Mouse (Mus musculus) forebrain, embryonic 11.5 days (tissue): ENCODE data around the gene Fmn2. TPM values are rescaled to one million over a fixed set of nuclear protein-coding genes. Genes with fewer than 3 reads are reported as not detected.
A peak's percentile ranks its signal among the peaks of the same experiment; 100 is the strongest.

Experiments used
- ATAC-seq: fragments of 200-750 bp; cut with Nextera tagmentation; replicated peaks from 2 replicates; pipeline ENCODE4 v1.8.0; 2017; ENCODE audit warnings: moderate TSS enrichment; ENCODE audit not compliant: low FRiP score
- DNase-seq: peaks from one replicate; pipeline ENCODE4 v3.0.0-alpha.2; 2017; ENCODE audit warnings: low spot score
- H3K27ac ChIP-seq: fragments of 300-500 bp; sonication (generic); 2 replicates; pipeline ENCODE4 v1.5.1; 2014; ENCODE audit warnings: low read depth, low read length
- H3K27me3 ChIP-seq: fragments of 300-500 bp; sonication (generic); 2 replicates; pipeline ENCODE4 v1.6.1; 2014; ENCODE audit warnings: mild to moderate bottlenecking, low read length, mixed read lengths; ENCODE audit not compliant: control insufficient read depth, insufficient read depth
- H3K36me3 ChIP-seq: fragments of 300-500 bp; sonication (generic); 2 replicates; pipeline ENCODE4 v1.6.1; 2014; ENCODE audit warnings: mild to moderate bottlenecking, low read length, moderate library complexity, mixed read lengths; ENCODE audit not compliant: control insufficient read depth, insufficient read depth
- H3K4me1 ChIP-seq: fragments of 300-500 bp; sonication (generic); replicated peaks from 2 replicates; pipeline ENCODE4 v1.6.1; 2014; ENCODE audit warnings: low read length, mixed read lengths; ENCODE audit not compliant: control insufficient read depth, insufficient read depth
- H3K4me2 ChIP-seq: fragments of 300-500 bp; sonication (generic); 2 replicates; pipeline ENCODE4 v1.6.1; 2014; ENCODE audit warnings: low read depth, mild to moderate bottlenecking, low read length, moderate library complexity, mixed read lengths; ENCODE audit not compliant: severe bottlenecking
- H3K4me3 ChIP-seq: fragments of 300-500 bp; sonication (generic); 2 replicates; pipeline ENCODE4 v1.5.1; 2014; ENCODE audit warnings: low read depth, low read length
- H3K9ac ChIP-seq: fragments of 300-500 bp; sonication (generic); 2 replicates; pipeline ENCODE4 v1.6.1; 2014; ENCODE audit warnings: low read length
- H3K9me3 ChIP-seq: fragments of 300-500 bp; sonication (generic); 2 replicates; pipeline ENCODE4 v1.6.1; 2016; ENCODE audit warnings: low read length, mixed read lengths; ENCODE audit not compliant: control insufficient read depth
- WGBS: fragments of 180-500 bp; shearing (Covaris S2); extraction: QIAGEN DNeasy Blood & Tissue Kit; methylation state at CpG from one replicate; pipeline ENCODE4 v1.1.7; 2014; 5-methylcytosine and 5-hydroxymethylcytosine counted together
- polyA plus RNA-seq: library from polyadenylated mRNA; unstranded; fragments of >200 nt; fragmentation: Nextera tagmentation; extraction: Ambion mirVana; gene quantifications from 2 replicates; pipeline ENCODE4 v1.2.1, GENCODE M21; 2014

The Fmn2 gene
- 5.5 and 8.0 TPM in 2 replicates for polyA plus RNA-seq

GRCm38 (mm10) chr1:174501661-174502030 lies at the start of gene Fmn2:
Fmn2 (plus strand) TSS chr1:174501825.
- WGBS = 0% methylated on average over 20 of the region's 29 CpGs
- H3K4me1 ChIP-seq = peaks cover 10% of the 10 kb centered on the region; the same call in 1 of the 2 replicates
- H3K9me3 ChIP-seq = no peaks in the 10 kb centered on the region
- H3K4me2 ChIP-seq = peak within 1 kb of the TSS; percentile 97
- peak within 1 kb of the TSS; percentile 82 for H3K27ac ChIP-seq
- H3K9ac ChIP-seq = peak within 1 kb of the TSS; percentile 84
- ATAC-seq = peak; percentile 97
- no peaks in the 10 kb centered on the region; the same call in 1 of the 2 replicates for H3K36me3 ChIP-seq
- H3K27me3 ChIP-seq = no peaks in the 10 kb centered on the region
- H3K4me3 ChIP-seq = peak within 1 kb of the TSS; percentile 69
- peak; percentile 95 for DNase-seq

DNA sequence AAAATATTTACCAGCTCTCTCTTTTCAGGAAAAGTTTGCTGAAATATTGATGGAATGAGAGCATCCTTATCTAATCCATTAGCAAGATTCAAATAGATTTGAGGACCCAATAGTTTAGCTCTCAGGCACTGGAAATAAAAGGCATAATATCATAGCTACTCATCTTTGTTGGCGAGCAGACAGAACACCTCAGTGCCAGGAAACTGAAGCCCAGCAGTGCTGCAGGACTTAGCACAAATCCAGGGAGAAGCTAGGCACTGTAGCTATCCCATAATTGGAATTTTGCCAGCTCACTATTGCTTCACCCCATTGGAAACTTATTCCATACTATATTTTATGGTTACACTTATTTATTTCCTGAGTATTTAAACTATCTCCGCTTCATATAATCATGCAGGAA lies 46.5 kb upstream of the Fmn2 start:
- no peak overlapping the region for H3K9ac ChIP-seq
- no peaks in the 10 kb centered on the region for H3K27me3 ChIP-seq
- H3K9me3 ChIP-seq = no peaks in the 10 kb centered on the region
- ATAC-seq (no peak), DNase-seq (no peak)
- no peak overlapping the region for H3K27ac ChIP-seq
- no peaks in the 10 kb centered on the region for H3K36me3 ChIP-seq
- no peak overlapping the region for H3K4me2 ChIP-seq
- WGBS = 92% methylated on average over 2 of the region's 2 CpGs
- no peaks in the 10 kb centered on the region for H3K4me1 ChIP-seq
- H3K4me3 ChIP-seq = no peak overlapping the region

DNA sequence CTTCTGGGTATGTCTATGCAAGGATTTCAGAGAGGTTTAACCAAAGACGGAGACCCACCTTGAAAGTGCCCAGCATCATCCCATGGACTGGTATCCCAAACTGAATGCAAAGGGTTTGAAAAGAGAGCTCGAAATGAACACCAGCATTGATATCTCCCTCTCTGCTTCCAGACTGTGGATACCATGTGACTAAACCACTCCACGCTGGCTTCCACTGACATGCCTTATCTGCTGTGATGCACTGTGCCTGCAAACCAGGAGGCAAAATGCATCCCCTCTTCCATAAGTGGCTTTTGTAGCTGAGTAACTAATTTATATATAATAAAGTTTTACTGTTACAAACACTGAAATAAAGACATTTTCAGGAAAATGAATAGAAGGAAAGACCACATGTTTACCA lies 36.2 kb upstream of the Fmn2 start:
- H3K9ac ChIP-seq = no peak overlapping the region
- H3K4me3 ChIP-seq = no peak overlapping the region
- no peaks in the 10 kb centered on the region for H3K4me1 ChIP-seq
- 91% methylated on average over 3 of the region's 3 CpGs for WGBS
- H3K27ac ChIP-seq = no peak overlapping the region
- ATAC-seq (no peak), DNase-seq (no peak)
- no peaks in the 10 kb centered on the region for H3K36me3 ChIP-seq
- no peaks in the 10 kb centered on the region for H3K9me3 ChIP-seq
- no peaks in the 10 kb centered on the region for H3K27me3 ChIP-seq
- H3K4me2 ChIP-seq = no peak overlapping the region

DNA sequence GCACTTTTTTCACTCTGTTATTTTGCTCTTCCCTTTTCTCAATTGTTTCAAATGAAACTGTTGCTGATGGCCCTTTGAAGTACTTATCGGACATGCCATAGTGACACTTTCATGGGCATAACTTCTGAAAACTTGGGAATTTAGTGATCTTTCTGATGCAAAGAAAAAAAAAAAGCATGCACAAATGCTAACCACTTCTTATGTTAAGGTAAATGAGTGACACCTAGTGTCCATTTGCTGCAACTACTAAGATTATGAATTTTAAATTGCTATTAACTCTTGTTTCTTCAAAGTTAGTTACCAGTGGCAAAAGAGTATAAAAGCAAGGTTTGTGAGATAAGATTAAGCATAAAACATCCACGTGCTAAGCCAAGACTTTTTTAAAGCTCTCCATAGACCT lies 35.4 kb upstream of the Fmn2 start:
- Histone ChIP-seq H3K4me3 (no peak overlapping the region), H3K9ac (no peak overlapping the region), H3K4me1 (no peaks in the 10 kb centered on the region), H3K9me3 (no peaks in the 10 kb centered on the region), H3K4me2 (no peak overlapping the region), H3K27me3 (no peaks in the 10 kb centered on the region), H3K27ac (no peak overlapping the region), H3K36me3 (no peaks in the 10 kb centered on the region)
- WGBS = 45% methylated on average over 2 of the region's 2 CpGs
- ATAC-seq (no peak), DNase-seq (no peak)

DNA sequence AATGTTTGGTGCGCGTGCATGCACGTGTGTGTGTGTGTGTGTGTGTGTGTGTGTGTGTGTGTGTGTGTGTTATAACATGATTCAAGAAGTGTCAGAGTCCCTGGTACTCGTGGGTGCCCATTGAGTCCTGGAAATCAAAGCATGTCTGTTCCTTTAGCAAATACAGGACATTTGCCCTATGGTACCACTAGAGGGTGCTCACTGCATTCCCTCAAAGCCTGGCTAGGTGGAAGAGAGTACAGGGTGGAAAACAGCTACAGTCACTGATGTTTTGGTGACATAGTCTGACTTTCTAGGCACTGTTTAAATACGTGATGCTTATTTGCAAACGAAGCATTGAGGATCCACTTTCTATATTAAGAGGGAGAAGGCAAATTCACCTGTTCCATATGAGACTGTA lies 31.9 kb upstream of the Fmn2 start:
- Histone ChIP-seq H3K36me3 (no peaks in the 10 kb centered on the region), H3K9me3 (no peaks in the 10 kb centered on the region), H3K27me3 (no peaks in the 10 kb centered on the region), H3K4me1 (no peaks in the 10 kb centered on the region), H3K9ac (no peak overlapping the region), H3K27ac (no peak overlapping the region), H3K4me3 (no peak overlapping the region), H3K4me2 (no peak overlapping the region)
- 6% methylated on average over 6 of the region's 6 CpGs for WGBS
- DNase-seq (peak; percentile 53), ATAC-seq (peak; percentile 75)

DNA sequence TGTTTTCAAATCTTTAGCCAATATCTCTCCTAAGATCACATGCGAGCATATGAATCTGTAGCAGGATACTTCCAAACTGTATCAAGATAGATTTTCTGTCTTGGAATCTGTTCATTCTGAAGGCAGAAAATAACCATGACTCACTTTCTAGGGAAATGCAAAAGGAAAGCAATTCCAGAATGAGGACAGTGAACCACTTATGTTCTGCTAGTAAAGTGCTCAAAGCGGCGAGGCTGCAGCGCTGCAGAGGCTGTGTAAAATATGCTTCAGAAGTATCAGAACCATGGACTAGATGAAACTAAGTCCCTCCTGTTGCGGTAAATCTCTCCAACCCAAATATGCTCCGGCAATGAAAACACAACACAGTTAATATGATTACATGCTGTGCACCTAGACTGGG lies 19.1 kb upstream of the Fmn2 start:
- WGBS = 91% methylated on average over 6 of the region's 6 CpGs
- ATAC-seq = no peak
- H3K4me1 ChIP-seq = no peaks in the 10 kb centered on the region

DNA sequence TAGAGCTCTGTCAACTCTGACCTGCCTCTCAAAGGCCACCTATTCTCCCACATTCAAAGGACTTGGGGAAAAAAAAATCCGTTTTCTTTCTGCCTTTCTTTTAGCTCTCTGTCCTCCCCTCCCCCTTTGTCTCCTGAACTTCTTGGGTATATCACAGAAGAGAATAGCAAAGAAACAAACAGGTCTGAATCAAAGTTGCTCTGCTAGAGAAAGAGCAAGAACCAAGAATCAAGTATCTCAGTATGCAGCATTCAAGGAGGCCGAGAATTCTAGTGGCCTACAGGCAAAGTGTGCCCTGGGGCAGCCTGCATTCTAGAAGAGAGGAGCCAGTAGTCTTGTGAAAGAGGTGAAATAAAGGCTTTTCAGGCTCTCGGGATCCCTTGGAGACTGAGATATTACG lies 1.6 kb upstream of the Fmn2 start:
- H3K4me1 ChIP-seq = peaks cover 10% of the 10 kb centered on the region; the same call in 1 of the 2 replicates
- no peak overlapping the region for H3K4me3 ChIP-seq
- DNase-seq (no peak), ATAC-seq (no peak)
- no peaks in the 10 kb centered on the region for H3K27me3 ChIP-seq
- 4% methylated on average over 4 of the region's 4 CpGs for WGBS
- no peak overlapping the region for H3K4me2 ChIP-seq
- H3K9ac ChIP-seq = no peak overlapping the region
- H3K36me3 ChIP-seq = no peaks in the 10 kb centered on the region; the same call in 1 of the 2 replicates
- no peaks in the 10 kb centered on the region for H3K9me3 ChIP-seq
- H3K27ac ChIP-seq = no peak overlapping the region

More for the DNA sequence above, 19.1 kb upstream of the Fmn2 start:
- H3K4me2 ChIP-seq = no peak overlapping the region
- H3K9ac ChIP-seq = no peak overlapping the region
- no peaks in the 10 kb centered on the region for H3K36me3 ChIP-seq
- no peak for DNase-seq
- no peak overlapping the region for H3K27ac ChIP-seq
- H3K27me3 ChIP-seq = no peaks in the 10 kb centered on the region
- H3K9me3 ChIP-seq = no peaks in the 10 kb centered on the region
- no peak overlapping the region for H3K4me3 ChIP-seq

DNA sequence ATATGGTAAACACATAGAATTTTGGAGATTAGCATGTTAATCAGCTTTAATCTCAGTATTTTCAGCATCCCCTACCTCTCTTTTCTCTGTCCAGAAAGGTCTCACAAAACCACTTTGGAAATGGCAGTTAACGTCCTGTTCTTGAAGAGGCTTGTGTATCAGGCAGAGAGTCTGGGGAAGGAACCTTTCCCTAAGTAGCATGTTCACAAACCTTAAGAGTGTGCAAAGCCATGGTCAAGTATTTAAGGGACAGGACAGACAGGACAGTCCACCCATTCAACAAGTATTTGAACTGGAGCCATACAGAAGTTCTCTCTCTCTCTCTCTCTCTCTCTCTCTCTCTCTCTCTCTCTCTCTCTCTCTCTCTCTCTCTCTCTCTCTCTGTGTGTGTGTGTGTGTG lies 614 bp upstream of the Fmn2 start:
- Histone ChIP-seq H3K27me3 (no peaks in the 10 kb centered on the region), H3K4me1 (peaks cover 10% of the 10 kb centered on the region; the same call in 1 of the 2 replicates), H3K36me3 (no peaks in the 10 kb centered on the region; the same call in 1 of the 2 replicates), H3K4me3 (peak overlapping the region; percentile 69; the same call in 1 of the 2 replicates), H3K27ac (0 out of 2 replicates have a peak overlapping the region, but pooled peaks have one; percentile 82), H3K9me3 (no peaks in the 10 kb centered on the region), H3K9ac (no peak overlapping the region), H3K4me2 (no peak overlapping the region)
- DNase-seq (no peak), ATAC-seq (no peak)
- 19% methylated on average over 1 of the region's 1 CpGs for WGBS
